Mouse (Mus musculus): ENCODE data around the gene Sbno1. TPM values are rescaled to one million over a fixed set of nuclear protein-coding genes. Genes with fewer than 3 reads are reported as not detected.

Gene Sbno1
- polyA plus RNA-seq, 1 experiment from 2014 or later, result 75.3 TPM

DNA sequence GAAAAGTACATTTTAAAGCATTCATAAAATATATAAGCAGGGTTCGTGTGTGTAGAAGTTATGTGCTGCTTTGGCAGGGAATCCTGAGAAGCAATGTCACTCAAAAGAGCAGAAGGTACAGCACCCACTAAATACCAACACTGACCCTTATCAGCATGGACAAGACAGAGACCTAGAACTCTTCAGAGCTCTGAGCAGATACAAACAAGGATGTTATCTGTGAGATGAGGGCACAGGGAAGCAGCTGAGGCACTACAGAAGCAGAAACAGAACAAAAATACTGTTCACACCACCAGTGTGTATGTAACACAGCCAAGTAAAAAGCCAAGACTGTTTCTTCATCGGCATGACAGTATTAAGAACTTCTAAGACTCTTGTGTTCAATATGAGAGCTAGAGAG lies 6.9 kb downstream of the Sbno1 start:
- Histone ChIP-seq H3K4me3 (no peak overlapping the region), H3K9ac (no peak overlapping the region), H3K27me3 (replicated peaks) (no peaks in the 10 kb centered on the region), H3K4me2 (no peak overlapping the region), H3K9me3 (replicated peaks) (no peaks in the 10 kb centered on the region), H3K27ac (ENCODE audit: poor library complexity, severe bottlenecking) (no peak overlapping the region), H3K36me3 (peaks cover 12% of the 10 kb centered on the region), H3K4me1 (replicated peaks) (peaks cover 18% of the 10 kb centered on the region)
- 85% methylated on average over 2 of the region's 2 CpGs for WGBS
- ATAC-seq (ENCODE audit: insufficient number of reproducible peaks, low FRiP score), result no peak

DNA sequence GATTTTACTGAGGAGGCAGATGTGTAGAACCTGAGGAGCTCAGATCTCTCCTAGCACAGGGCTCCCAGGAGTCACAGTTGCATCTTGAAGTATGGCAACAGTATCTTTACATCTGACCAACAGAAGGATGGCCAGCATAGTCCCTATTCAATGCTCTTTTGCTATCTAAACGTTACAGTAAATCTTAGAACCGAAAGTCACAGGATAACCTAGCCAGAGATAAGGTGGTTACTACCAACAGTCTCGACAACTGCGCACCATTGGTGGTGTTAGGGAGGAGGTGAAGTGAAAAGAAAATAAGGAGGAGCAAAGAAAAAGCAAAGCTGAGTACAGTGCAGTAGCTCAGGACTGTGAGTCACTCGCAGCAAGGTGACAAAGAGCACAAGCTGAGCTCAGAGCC lies 13.6 kb downstream of the Sbno1 start:
- 80% methylated on average over 5 of the region's 5 CpGs for WGBS
- no peak overlapping the region for H3K4me2 ChIP-seq
- H3K27ac ChIP-seq (ENCODE audit: poor library complexity, severe bottlenecking), result no peak overlapping the region
- no peak overlapping the region for H3K4me3 ChIP-seq
- peaks cover 4% of the 10 kb centered on the region for H3K4me1 ChIP-seq (replicated peaks)
- peaks cover 54% of the 10 kb centered on the region for H3K36me3 ChIP-seq
- H3K9ac ChIP-seq, result no peak overlapping the region
- no peaks in the 10 kb centered on the region for H3K9me3 ChIP-seq (replicated peaks)
- no peaks in the 10 kb centered on the region for H3K27me3 ChIP-seq (replicated peaks)
- no peak for ATAC-seq (ENCODE audit: insufficient number of reproducible peaks, low FRiP score)

DNA sequence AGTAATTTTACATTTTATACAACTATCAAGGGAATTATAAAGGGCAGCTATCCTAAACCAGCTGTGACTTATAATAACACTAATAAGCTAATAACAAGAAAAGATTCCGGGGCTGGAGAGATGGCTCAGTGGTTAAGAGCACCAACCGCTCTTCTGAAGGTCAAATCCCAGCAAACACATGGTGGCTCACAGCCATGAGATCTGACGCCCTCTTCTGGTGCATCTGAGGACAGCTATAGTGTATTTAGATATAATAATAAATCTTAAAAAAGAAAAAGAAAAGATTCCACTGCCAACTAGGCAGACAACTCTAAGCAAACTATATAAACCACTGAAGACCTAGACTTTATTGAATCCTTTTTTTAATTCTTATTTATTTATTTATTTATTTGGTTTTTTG lies 15.0 kb downstream of the Sbno1 start:
- no peak overlapping the region for H3K4me3 ChIP-seq
- H3K9ac ChIP-seq, result no peak overlapping the region
- H3K9me3 ChIP-seq (replicated peaks), result no peaks in the 10 kb centered on the region
- H3K4me1 ChIP-seq (replicated peaks), result no peaks in the 10 kb centered on the region
- no peak for ATAC-seq (ENCODE audit: insufficient number of reproducible peaks, low FRiP score)
- peaks cover 65% of the 10 kb centered on the region for H3K36me3 ChIP-seq
- H3K27ac ChIP-seq (ENCODE audit: poor library complexity, severe bottlenecking), result no peak overlapping the region
- no peak overlapping the region for H3K4me2 ChIP-seq
- no peaks in the 10 kb centered on the region for H3K27me3 ChIP-seq (replicated peaks)
- 79% methylated on average over 3 of the region's 3 CpGs for WGBS

DNA sequence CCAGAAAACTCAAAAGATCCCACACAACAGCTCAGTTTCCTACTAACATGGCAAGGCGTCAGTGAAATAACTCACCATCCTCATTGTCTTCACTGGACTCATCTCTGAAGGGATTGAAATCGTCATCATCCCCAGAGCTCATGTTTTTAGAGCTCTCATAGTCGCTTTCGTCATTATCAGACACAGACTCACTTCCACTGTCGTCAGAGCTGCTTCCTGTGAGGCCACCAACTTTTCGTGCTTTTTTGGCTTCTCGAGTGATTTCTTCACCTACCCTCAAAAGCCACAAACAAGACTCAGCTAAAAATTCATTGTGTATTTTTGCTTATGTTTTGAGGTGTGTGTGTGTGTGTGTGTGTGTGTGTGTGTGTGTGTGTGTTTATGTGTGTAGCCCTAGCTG lies 32.1 kb downstream of the Sbno1 start:
- Histone ChIP-seq H3K4me1 (replicated peaks) (no peaks in the 10 kb centered on the region), H3K9me3 (replicated peaks) (no peaks in the 10 kb centered on the region), H3K9ac (no peak overlapping the region), H3K27ac (ENCODE audit: poor library complexity, severe bottlenecking) (no peak overlapping the region), H3K36me3 (peaks cover 71% of the 10 kb centered on the region), H3K4me2 (no peak overlapping the region), H3K27me3 (replicated peaks) (no peaks in the 10 kb centered on the region), H3K4me3 (no peak overlapping the region)
- WGBS, result 78% methylated on average over 7 of the region's 7 CpGs
- no peak for ATAC-seq (ENCODE audit: insufficient number of reproducible peaks, low FRiP score)

DNA sequence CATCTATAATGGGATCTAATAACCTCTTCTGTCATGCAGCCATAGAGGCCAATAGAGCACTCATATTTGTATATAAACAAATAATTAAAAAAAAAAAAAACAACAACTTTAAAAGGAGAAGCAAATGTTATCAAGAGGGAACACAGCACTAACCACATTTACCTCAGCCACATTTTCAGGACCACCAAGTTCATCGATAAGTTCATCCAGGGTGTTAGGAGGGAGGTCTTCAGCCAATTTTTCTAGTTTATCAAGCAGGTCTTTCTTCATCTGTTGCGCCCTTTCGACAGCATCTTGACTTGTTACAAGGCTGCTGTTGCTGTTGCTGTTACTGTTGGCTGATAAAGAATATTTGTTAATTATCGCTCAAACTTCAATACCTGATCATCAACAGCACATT lies 33.4 kb downstream of the Sbno1 start:
- H3K27me3 ChIP-seq (replicated peaks), result no peaks in the 10 kb centered on the region
- no peak overlapping the region for H3K4me2 ChIP-seq
- 93% methylated on average over 4 of the region's 4 CpGs for WGBS
- peaks cover 77% of the 10 kb centered on the region for H3K36me3 ChIP-seq
- no peak overlapping the region for H3K4me3 ChIP-seq
- H3K27ac ChIP-seq (ENCODE audit: poor library complexity, severe bottlenecking), result no peak overlapping the region
- H3K4me1 ChIP-seq (replicated peaks), result no peaks in the 10 kb centered on the region
- no peak for ATAC-seq (ENCODE audit: insufficient number of reproducible peaks, low FRiP score)
- no peaks in the 10 kb centered on the region for H3K9me3 ChIP-seq (replicated peaks)
- H3K9ac ChIP-seq, result no peak overlapping the region

DNA sequence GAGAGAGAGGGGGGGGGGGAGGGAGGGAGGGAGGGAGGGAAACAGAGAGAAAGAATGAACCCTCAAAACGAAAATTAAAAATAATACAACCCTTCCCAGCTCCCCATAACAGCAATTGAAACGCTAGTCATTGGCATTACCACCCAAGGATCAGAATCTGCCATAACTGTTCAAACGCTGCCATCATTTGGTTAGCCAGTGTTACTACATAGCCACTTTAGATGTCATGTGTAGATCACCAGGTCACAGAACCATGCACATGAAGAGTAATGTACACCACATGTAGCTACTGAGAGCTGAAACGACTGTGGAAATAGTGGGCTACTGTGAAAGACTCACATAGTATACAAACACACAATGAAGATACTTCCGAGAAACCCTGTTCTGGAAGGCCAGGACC lies 37.9 kb downstream of the Sbno1 start:
- 87% methylated on average over 5 of the region's 5 CpGs for WGBS
- H3K36me3 ChIP-seq, result peaks cover 83% of the 10 kb centered on the region
- no peaks in the 10 kb centered on the region for H3K27me3 ChIP-seq (replicated peaks)
- no peak overlapping the region for H3K4me2 ChIP-seq
- H3K27ac ChIP-seq (ENCODE audit: poor library complexity, severe bottlenecking), result no peak overlapping the region
- H3K4me3 ChIP-seq, result no peak overlapping the region
- no peaks in the 10 kb centered on the region for H3K9me3 ChIP-seq (replicated peaks)
- H3K9ac ChIP-seq, result no peak overlapping the region
- ATAC-seq (ENCODE audit: insufficient number of reproducible peaks, low FRiP score), result no peak
- H3K4me1 ChIP-seq (replicated peaks), result no peaks in the 10 kb centered on the region

DNA sequence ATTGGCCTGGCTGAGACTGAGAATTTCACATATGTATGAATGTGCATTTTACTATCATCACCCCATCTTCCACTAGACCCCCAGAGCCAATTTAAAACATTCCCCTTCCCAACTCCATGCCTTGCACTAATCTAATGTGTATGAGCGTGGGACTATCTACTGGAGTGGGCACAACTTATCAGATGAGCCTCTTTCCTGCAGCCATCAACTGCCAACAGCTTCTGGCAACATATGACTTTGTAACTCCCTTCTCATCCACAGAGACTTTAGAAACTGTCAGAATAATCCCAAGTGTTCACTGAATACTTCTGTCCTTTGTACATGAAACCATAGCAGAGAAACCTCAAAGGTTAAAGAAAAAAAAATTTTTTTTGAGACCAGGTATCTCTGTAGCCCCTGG lies 45.7 kb downstream of the Sbno1 start:
- H3K27ac ChIP-seq (ENCODE audit: poor library complexity, severe bottlenecking), result no peak overlapping the region
- WGBS, result 78% methylated on average over 1 of the region's 1 CpGs
- H3K9ac ChIP-seq, result no peak overlapping the region
- peaks cover 91% of the 10 kb centered on the region for H3K36me3 ChIP-seq
- no peak overlapping the region for H3K4me2 ChIP-seq
- H3K27me3 ChIP-seq (replicated peaks), result no peaks in the 10 kb centered on the region
- no peak for ATAC-seq (ENCODE audit: insufficient number of reproducible peaks, low FRiP score)
- H3K9me3 ChIP-seq (replicated peaks), result no peaks in the 10 kb centered on the region
- no peaks in the 10 kb centered on the region for H3K4me1 ChIP-seq (replicated peaks)
- H3K4me3 ChIP-seq, result no peak overlapping the region

DNA sequence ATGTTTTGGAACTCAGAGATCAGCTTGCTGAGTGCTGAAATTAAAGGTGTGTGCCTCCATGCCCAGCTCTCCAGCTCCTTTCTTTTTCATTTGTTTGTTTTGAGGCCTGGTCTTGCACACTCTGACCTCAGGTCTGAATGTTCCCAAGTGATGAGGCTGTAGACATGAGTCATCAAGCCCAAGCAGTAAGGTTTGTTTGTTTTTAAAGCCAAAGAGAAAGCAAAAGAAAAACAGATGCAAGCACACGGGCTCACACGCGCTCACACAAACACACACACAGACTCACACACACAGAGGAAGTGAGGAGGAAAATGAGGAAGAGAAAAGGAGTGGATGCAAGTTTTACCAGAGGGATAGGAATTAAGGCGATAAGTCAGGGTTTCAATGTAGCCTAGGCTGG lies 48.7 kb downstream of the Sbno1 start:
- Histone ChIP-seq H3K4me2 (no peak overlapping the region), H3K27me3 (replicated peaks) (no peaks in the 10 kb centered on the region), H3K27ac (ENCODE audit: poor library complexity, severe bottlenecking) (no peak overlapping the region), H3K4me1 (replicated peaks) (no peaks in the 10 kb centered on the region), H3K36me3 (peaks cover 87% of the 10 kb centered on the region), H3K4me3 (no peak overlapping the region), H3K9ac (no peak overlapping the region), H3K9me3 (replicated peaks) (no peaks in the 10 kb centered on the region)
- ATAC-seq (ENCODE audit: insufficient number of reproducible peaks, low FRiP score), result no peak
- 90% methylated on average over 4 of the region's 4 CpGs for WGBS

DNA sequence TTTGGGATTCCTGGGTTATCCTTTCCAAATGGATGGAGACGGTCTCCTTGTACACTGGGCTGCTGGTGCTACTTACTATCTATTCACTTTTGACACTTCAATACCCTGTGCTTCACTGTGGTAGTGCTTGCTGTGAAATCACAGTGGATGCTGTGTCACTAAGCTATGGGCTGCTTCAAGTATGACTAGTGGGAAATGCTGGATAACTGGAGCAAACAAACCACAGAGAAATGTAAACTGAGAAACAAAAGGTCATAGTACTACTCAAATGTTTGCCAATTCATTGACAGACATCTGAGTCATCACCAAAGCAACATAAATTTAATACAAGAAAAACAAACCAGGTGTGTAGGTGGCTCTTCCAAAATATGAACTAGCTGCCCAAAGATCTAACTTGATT lies 49.4 kb downstream of the Sbno1 start:
- Histone ChIP-seq H3K4me2 (no peak overlapping the region), H3K9me3 (replicated peaks) (no peaks in the 10 kb centered on the region), H3K4me1 (replicated peaks) (no peaks in the 10 kb centered on the region), H3K27me3 (replicated peaks) (no peaks in the 10 kb centered on the region), H3K36me3 (peaks cover 88% of the 10 kb centered on the region), H3K27ac (ENCODE audit: poor library complexity, severe bottlenecking) (no peak overlapping the region), H3K9ac (no peak overlapping the region), H3K4me3 (no peak overlapping the region)
- no peak for ATAC-seq (ENCODE audit: insufficient number of reproducible peaks, low FRiP score)
- 95% methylated on average over 1 of the region's 1 CpGs for WGBS

DNA sequence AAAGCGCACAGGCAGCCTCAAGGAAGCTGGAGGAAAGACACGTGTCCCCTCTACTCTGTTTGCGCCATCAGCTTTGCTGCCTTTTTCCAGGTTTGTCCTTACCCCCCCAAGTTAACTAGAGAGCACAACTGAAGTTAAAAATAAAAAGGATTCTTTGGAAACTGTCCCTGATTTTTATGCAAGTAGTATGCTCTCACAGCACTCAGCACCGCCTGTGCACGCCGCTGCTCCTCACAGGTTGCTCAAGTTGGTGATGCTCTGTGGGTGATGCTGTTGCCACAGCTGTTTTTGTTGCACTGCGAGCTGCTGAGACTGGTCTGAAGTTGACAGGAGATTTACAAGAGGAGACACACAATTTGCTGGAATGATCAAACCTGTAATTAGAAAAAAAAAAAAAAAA lies 51.5 kb downstream of the Sbno1 start:
- peaks cover 87% of the 10 kb centered on the region for H3K36me3 ChIP-seq
- H3K9ac ChIP-seq, result no peak overlapping the region
- 96% methylated on average over 7 of the region's 7 CpGs for WGBS
- no peaks in the 10 kb centered on the region for H3K9me3 ChIP-seq (replicated peaks)
- no peak for ATAC-seq (ENCODE audit: insufficient number of reproducible peaks, low FRiP score)
- no peak overlapping the region for H3K4me3 ChIP-seq
- H3K4me1 ChIP-seq (replicated peaks), result no peaks in the 10 kb centered on the region
- no peak overlapping the region for H3K4me2 ChIP-seq
- H3K27ac ChIP-seq (ENCODE audit: poor library complexity, severe bottlenecking), result no peak overlapping the region
- no peaks in the 10 kb centered on the region for H3K27me3 ChIP-seq (replicated peaks)

DNA sequence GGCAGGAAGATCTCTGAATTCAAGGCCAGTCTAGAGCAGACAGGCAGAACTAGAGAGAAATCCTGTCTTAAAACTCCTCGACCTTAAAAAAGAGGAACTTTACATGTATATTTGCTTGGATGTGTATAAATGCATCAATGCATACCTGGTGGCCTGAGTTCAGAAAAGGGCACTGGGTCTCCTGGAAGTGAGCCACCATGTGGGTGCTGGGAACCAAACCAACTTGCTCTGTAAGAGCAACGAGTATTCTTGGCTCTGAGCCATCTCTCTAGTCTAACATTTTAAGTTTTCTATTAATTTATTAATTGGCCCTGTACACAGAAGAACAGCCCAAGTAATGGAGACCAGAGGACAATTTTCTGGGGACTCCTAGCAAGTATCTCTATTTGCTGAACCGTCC lies 59.1 kb downstream of the Sbno1 start:
- Histone ChIP-seq H3K4me2 (no peak overlapping the region), H3K27ac (ENCODE audit: poor library complexity, severe bottlenecking) (no peak overlapping the region), H3K4me1 (replicated peaks) (no peaks in the 10 kb centered on the region), H3K36me3 (peaks cover 38% of the 10 kb centered on the region), H3K9me3 (replicated peaks) (no peaks in the 10 kb centered on the region), H3K4me3 (no peak overlapping the region), H3K27me3 (replicated peaks) (no peaks in the 10 kb centered on the region), H3K9ac (no peak overlapping the region)
- ATAC-seq (ENCODE audit: insufficient number of reproducible peaks, low FRiP score), result no peak
- WGBS, result 83% methylated on average over 3 of the region's 3 CpGs

DNA sequence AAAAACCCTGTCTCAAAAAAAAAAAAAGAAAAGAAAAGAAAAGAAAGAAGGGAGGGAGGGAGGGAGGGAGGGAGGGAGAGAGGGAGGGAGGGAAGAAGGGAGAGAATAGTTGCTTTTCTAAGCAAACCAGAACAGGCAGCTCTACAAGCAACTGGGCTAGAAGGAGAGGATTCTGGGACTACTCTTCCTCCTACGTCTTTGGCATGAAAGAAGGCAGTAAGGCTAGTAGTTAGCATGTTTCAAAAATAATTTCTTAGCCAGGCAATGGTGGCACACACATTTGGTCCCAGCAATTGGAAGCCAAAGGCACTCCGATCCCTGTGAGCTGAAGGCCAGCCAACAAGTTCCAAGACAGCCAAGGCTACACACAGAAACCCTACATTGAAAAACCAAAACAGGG lies 60.0 kb downstream of the Sbno1 start:
- no peaks in the 10 kb centered on the region for H3K27me3 ChIP-seq (replicated peaks)

More for the DNA sequence above, 60.0 kb downstream of the Sbno1 start:
- Histone ChIP-seq H3K4me2 (no peak overlapping the region), H3K4me1 (replicated peaks) (no peaks in the 10 kb centered on the region), H3K36me3 (peaks cover 28% of the 10 kb centered on the region), H3K9ac (no peak overlapping the region), H3K4me3 (no peak overlapping the region), H3K9me3 (replicated peaks) (no peaks in the 10 kb centered on the region), H3K27ac (ENCODE audit: poor library complexity, severe bottlenecking) (no peak overlapping the region)
- 81% methylated on average over 2 of the region's 2 CpGs for WGBS
- ATAC-seq (ENCODE audit: insufficient number of reproducible peaks, low FRiP score), result no peak
